8 mouse cellular contexts compared by ENCODE assay signal in genomic region chr8:9978475-9979230, GRCm38 (mm10). TPM values are rescaled to one million over a fixed set of nuclear protein-coding genes. Genes with fewer than 3 reads are reported as not detected.
DNase-seq lines count a peak whose midpoint lies in the region; ATAC-seq and TF ChIP-seq lines count a peak whose summit lies in the region.

No protein-coding gene starts in this region.

- ATAC-seq in embryonic facial prominence, embryonic 11.5 days (replicated peaks; ENCODE audit: insufficient number of reproducible peaks, low FRiP score, low TSS enrichment, low read depth), result no peak
- no peak for ATAC-seq in hindbrain, embryonic 16.5 days
- ATAC-seq in midbrain, embryonic 15.5 days (replicated peaks), result no peak

- peaks cover 6% of the 10 kb centered on the region for H3K36me3 ChIP-seq in heart, embryonic 10.5 days
- peaks cover 17% of the 10 kb centered on the region for H3K36me3 ChIP-seq in ES-Bruce4 (ENCODE audit: control insufficient read depth, insufficient read depth, low read length, poor library complexity, severe bottlenecking)
- no peaks in the 10 kb centered on the region for H3K36me3 ChIP-seq in embryonic facial prominence, embryonic 11.5 days (replicated peaks; ENCODE audit: control insufficient read depth, insufficient read depth, low read depth, low read length)
- no peaks in the 10 kb centered on the region for H3K36me3 ChIP-seq in hindbrain, embryonic 16.5 days (ENCODE audit: control insufficient read depth, insufficient read depth, low read length)
- no peaks in the 10 kb centered on the region for H3K36me3 ChIP-seq in midbrain, embryonic 15.5 days (replicated peaks)

- no peak for TF ChIP-seq POLR2A in ES-Bruce4 (IDR thresholded peaks at IDR 0.05; ENCODE audit: insufficient read depth, low read length)

- no peak for TF ChIP-seq CTCF in ES-Bruce4 (IDR thresholded peaks at IDR 0.05; ENCODE audit: low read depth, low read length)

- H3K4me3 ChIP-seq in heart, embryonic 10.5 days, result peak overlapping the region; percentile 87
- H3K4me3 ChIP-seq in ES-Bruce4 (ENCODE audit: low read depth, low read length), result peak overlapping the region; percentile 97
- H3K4me3 ChIP-seq in embryonic facial prominence, embryonic 11.5 days (ENCODE audit: low read depth, low read length), result peak overlapping the region; percentile 86
- H3K4me3 ChIP-seq in hindbrain, embryonic 16.5 days (ENCODE audit: low read length), result peak overlapping the region; percentile 93
- H3K4me3 ChIP-seq in midbrain, embryonic 15.5 days, result peak overlapping the region; percentile 83

- no peaks in the 10 kb centered on the region for H3K27me3 ChIP-seq in heart, embryonic 10.5 days (ENCODE audit: insufficient read depth, poor library complexity, severe bottlenecking)
- H3K27me3 ChIP-seq in ES-Bruce4 (ENCODE audit: control insufficient read depth, insufficient read depth, low read length, poor library complexity, severe bottlenecking), result no peaks in the 10 kb centered on the region
- no peaks in the 10 kb centered on the region for H3K27me3 ChIP-seq in embryonic facial prominence, embryonic 11.5 days (ENCODE audit: control insufficient read depth, insufficient read depth, low read length)
- H3K27me3 ChIP-seq in hindbrain, embryonic 16.5 days (replicated peaks; ENCODE audit: control insufficient read depth, insufficient read depth, low read length), result no peaks in the 10 kb centered on the region
- H3K27me3 ChIP-seq in midbrain, embryonic 15.5 days (replicated peaks), result no peaks in the 10 kb centered on the region

- H3K4me1 ChIP-seq in heart, embryonic 10.5 days, result peaks cover 23% of the 10 kb centered on the region
- H3K4me1 ChIP-seq in ES-Bruce4 (ENCODE audit: control insufficient read depth, insufficient read depth, low read length), result peaks cover 2% of the 10 kb centered on the region
- no peaks in the 10 kb centered on the region; the same call in 1 of the 2 replicates for H3K4me1 ChIP-seq in embryonic facial prominence, embryonic 11.5 days (ENCODE audit: control insufficient read depth, insufficient read depth, low read length)
- peaks cover 32% of the 10 kb centered on the region for H3K4me1 ChIP-seq in hindbrain, embryonic 16.5 days (ENCODE audit: control insufficient read depth, insufficient read depth, low read depth, low read length)
- peaks cover 54% of the 10 kb centered on the region for H3K4me1 ChIP-seq in midbrain, embryonic 15.5 days

- peak overlapping the region; percentile 99 for H3K9ac ChIP-seq in ES-Bruce4 (ENCODE audit: low read depth, poor library complexity, severe bottlenecking)
- peak overlapping the region; percentile 92 for H3K9ac ChIP-seq in embryonic facial prominence, embryonic 11.5 days (replicated peaks; ENCODE audit: low read length)
- peak overlapping the region; percentile 91 for H3K9ac ChIP-seq in hindbrain, embryonic 16.5 days (ENCODE audit: low read depth, low read length)
- peak overlapping the region; percentile 86 for H3K9ac ChIP-seq in midbrain, embryonic 15.5 days

- H3K4me2 ChIP-seq in embryonic facial prominence, embryonic 11.5 days (ENCODE audit: low read depth, low read length), result peak overlapping the region; percentile 59
- peak overlapping the region; percentile 64 for H3K4me2 ChIP-seq in hindbrain, embryonic 16.5 days (ENCODE audit: low read length)
- H3K4me2 ChIP-seq in midbrain, embryonic 15.5 days, result peak overlapping the region; percentile 65

- no peaks in the 10 kb centered on the region for H3K9me3 ChIP-seq in heart, embryonic 10.5 days
- no peaks in the 10 kb centered on the region for H3K9me3 ChIP-seq in ES-Bruce4 (replicated peaks; ENCODE audit: control insufficient read depth, insufficient read depth, low read length, poor library complexity, severe bottlenecking)
- H3K9me3 ChIP-seq in embryonic facial prominence, embryonic 11.5 days (replicated peaks; ENCODE audit: control insufficient read depth, low read length), result no peaks in the 10 kb centered on the region
- no peaks in the 10 kb centered on the region for H3K9me3 ChIP-seq in hindbrain, embryonic 16.5 days (ENCODE audit: control insufficient read depth, low read length)
- H3K9me3 ChIP-seq in midbrain, embryonic 15.5 days, result no peaks in the 10 kb centered on the region

- no peak for TF ChIP-seq EP300 in ES-Bruce4 (IDR thresholded peaks at IDR 0.05; ENCODE audit: insufficient read depth, low read depth, low read length)

- no peak for DNase-seq in heart, embryonic 10.5 days (ENCODE audit: low spot score)
- no peak for DNase-seq in heart, postnatal 25 days (ENCODE audit: low spot score)
- no peak for DNase-seq in embryonic facial prominence, embryonic 11.5 days (ENCODE audit: low spot score)
- no peak for DNase-seq in urinary bladder, postnatal 36 days (ENCODE audit: low spot score in 2 of 2)
- no peak for DNase-seq in layer of hippocampus, postnatal 25 days (ENCODE audit: extremely low spot score in 1 of 2, low spot score in 1 of 2)

- WGBS in heart, embryonic 10.5 days, result 53% methylated on average over 18 of the region's 18 CpGs
- WGBS in embryonic facial prominence, embryonic 11.5 days, result 58% methylated on average over 18 of the region's 18 CpGs
- 59% methylated on average over 18 of the region's 18 CpGs for WGBS in hindbrain, embryonic 16.5 days
- 64% methylated on average over 18 of the region's 18 CpGs for WGBS in midbrain, embryonic 15.5 days

- intact Hi-C loops in heart, postnatal 25 days (cut with DNase I), result loop anchor here (10.0 kb wide), 1 partner anchor 256 kb away; no protein-coding TSS in a partner anchor

- H3K27ac ChIP-seq in heart, embryonic 10.5 days, result peak overlapping the region; percentile 95; the same call in 1 of the 2 replicates
- H3K27ac ChIP-seq in ES-Bruce4 (ENCODE audit: insufficient read depth, low read length), result no peak overlapping the region
- no peak overlapping the region for H3K27ac ChIP-seq in embryonic facial prominence, embryonic 11.5 days (replicated peaks; ENCODE audit: low read depth, low read length)
- no peak overlapping the region for H3K27ac ChIP-seq in hindbrain, embryonic 16.5 days (ENCODE audit: low read depth, low read length)
- H3K27ac ChIP-seq in midbrain, embryonic 15.5 days, result no peak overlapping the region

RNA-seq across cellular contexts. Expression of gene Abhd13, which starts 1.1 kb away (rescaled TPM):
- 14.2 TPM in 2 replicates for polyA plus RNA-seq in heart, embryonic 10.5 days (2016; fragmentation: Nextera tagmentation; extraction: Ambion mirVana)
- total RNA-seq in heart, postnatal 25 days (2021), result 10 to 100 TPM; 11.3 to 13.0 TPM
- polyA plus RNA-seq in ES-Bruce4 (2011; ENCODE audit: insufficient read depth, insufficient read length, low read depth, missing spikeins), result 20.1 and 20.7 TPM in 2 replicates
- polyA plus RNA-seq in embryonic facial prominence, embryonic 11.5 days (2014; fragmentation: Nextera tagmentation; extraction: Ambion mirVana), result 22.0 and 25.6 TPM in 2 replicates
- 12.6 and 13.7 TPM in 2 replicates for polyA plus RNA-seq in hindbrain, embryonic 16.5 days (2015; fragmentation: Nextera tagmentation; extraction: Ambion mirVana)
- polyA plus RNA-seq in midbrain, embryonic 15.5 days (2015; fragmentation: Nextera tagmentation; extraction: Ambion mirVana), result 13.4 and 13.6 TPM in 2 replicates
- 10 to 100 TPM; 29.1 to 30.7 TPM for total RNA-seq in layer of hippocampus, postnatal 25 days (2021)

RNA-seq across cellular contexts. Expression of gene Lig4, which starts 1.2 kb away (rescaled TPM):
- 5.5 and 5.8 TPM in 2 replicates for polyA plus RNA-seq in heart, embryonic 10.5 days (2016; fragmentation: Nextera tagmentation; extraction: Ambion mirVana)
- total RNA-seq in heart, postnatal 25 days (2021), result 1 to 10 TPM; 5.0 to 5.1 TPM
- 9.4 and 9.6 TPM in 2 replicates for polyA plus RNA-seq in ES-Bruce4 (2011; ENCODE audit: insufficient read depth, insufficient read length, low read depth, missing spikeins)
- 9.2 and 9.9 TPM in 2 replicates for polyA plus RNA-seq in embryonic facial prominence, embryonic 11.5 days (2014; fragmentation: Nextera tagmentation; extraction: Ambion mirVana)
- 10.3 and 12.0 TPM in 2 replicates for polyA plus RNA-seq in hindbrain, embryonic 16.5 days (2015; fragmentation: Nextera tagmentation; extraction: Ambion mirVana)
- 12.3 and 14.3 TPM in 2 replicates for polyA plus RNA-seq in midbrain, embryonic 15.5 days (2015; fragmentation: Nextera tagmentation; extraction: Ambion mirVana)
- 10 to 100 TPM; 10.7 to 10.9 TPM for total RNA-seq in layer of hippocampus, postnatal 25 days (2021)

RNA-seq across cellular contexts. Expression of gene Tnfsf13b, which starts 27.6 kb away (rescaled TPM):
- polyA plus RNA-seq in heart, embryonic 10.5 days (2016; fragmentation: Nextera tagmentation; extraction: Ambion mirVana), result 0.10 TPM in 1 of 2 replicates, not detected in the other
- total RNA-seq in heart, postnatal 25 days (2021), result 1 to 10 TPM; 4.2 to 4.4 TPM
- 0.37 TPM in 1 of 2 replicates, not detected in the other for polyA plus RNA-seq in ES-Bruce4 (2011; ENCODE audit: insufficient read depth, insufficient read length, low read depth, missing spikeins)
- polyA plus RNA-seq in embryonic facial prominence, embryonic 11.5 days (2014; fragmentation: Nextera tagmentation; extraction: Ambion mirVana), result 0.17 TPM in 1 of 2 replicates, not detected in the other
- 0.22 and 0.61 TPM in 2 replicates for polyA plus RNA-seq in hindbrain, embryonic 16.5 days (2015; fragmentation: Nextera tagmentation; extraction: Ambion mirVana)
- 0.18 and 0.58 TPM in 2 replicates for polyA plus RNA-seq in midbrain, embryonic 15.5 days (2015; fragmentation: Nextera tagmentation; extraction: Ambion mirVana)
- 1 to 10 TPM; 3.2 to 4.2 TPM for total RNA-seq in layer of hippocampus, postnatal 25 days (2021)
